Mouse (Mus musculus) embryonic facial prominence, embryonic 14.5 days (tissue): ENCODE results near the gene Gsto2. TPM values are rescaled to one million over a fixed set of nuclear protein-coding genes. Genes with fewer than 3 reads are reported as not detected.

ENCODE experiments used
- ATAC-seq: fragments of 200-750 bp; cut with Nextera tagmentation; 2 replicates; pipeline ENCODE4 v1.8.0; 2017; ENCODE audit warnings: low read depth, moderate number of reproducible peaks, moderate TSS enrichment
- DNase-seq: peaks from one replicate; pipeline ENCODE4 v3.0.0-alpha.2; 2015; ENCODE audit warnings: low spot score
- H3K27ac ChIP-seq: fragments of 300-500 bp; sonication (generic); replicated peaks from 2 replicates; pipeline ENCODE4 v1.5.1; 2014; ENCODE audit warnings: low read depth, mild to moderate bottlenecking, low read length, moderate library complexity
- H3K27me3 ChIP-seq: fragments of 300-500 bp; sonication (generic); replicated peaks from 2 replicates; pipeline ENCODE4 v1.6.1; 2014; ENCODE audit warnings: low read length; ENCODE audit not compliant: control insufficient read depth, insufficient read depth
- H3K36me3 ChIP-seq: fragments of 300-500 bp; sonication (generic); 2 replicates; pipeline ENCODE4 v1.6.1; 2014; ENCODE audit warnings: low read length, mixed read lengths; ENCODE audit not compliant: control insufficient read depth, insufficient read depth
- H3K4me1 ChIP-seq: fragments of 300-500 bp; sonication (generic); 2 replicates; pipeline ENCODE4 v1.6.1; 2014; ENCODE audit warnings: antibody characterized with exemption, low read length; ENCODE audit not compliant: control insufficient read depth, insufficient read depth
- H3K4me2 ChIP-seq: fragments of 300-500 bp; sonication (generic); 2 replicates; pipeline ENCODE4 v1.6.1; 2014; ENCODE audit warnings: low read depth, mild to moderate bottlenecking, low read length, moderate library complexity, mixed read lengths
- H3K4me3 ChIP-seq: fragments of 300-500 bp; sonication (generic); 2 replicates; pipeline ENCODE4 v1.5.1; 2014; ENCODE audit warnings: low read depth, mild to moderate bottlenecking, low read length
- H3K9ac ChIP-seq: fragments of 300-500 bp; sonication (generic); 2 replicates; pipeline ENCODE4 v1.6.1; 2014; ENCODE audit warnings: low read depth, mild to moderate bottlenecking, low read length, moderate library complexity, mixed read lengths
- H3K9me3 ChIP-seq: fragments of 300-500 bp; sonication (generic); 2 replicates; pipeline ENCODE4 v1.6.1; 2016; ENCODE audit warnings: low read length; ENCODE audit not compliant: control insufficient read depth
- WGBS: fragments of 180-500 bp; shearing (Covaris S2); extraction: QIAGEN DNeasy Blood & Tissue Kit; methylation state at CpG from one replicate; pipeline ENCODE4 v1.1.7; 2014; 5-methylcytosine and 5-hydroxymethylcytosine counted together
- polyA plus RNA-seq: library from polyadenylated mRNA; unstranded; fragments of >200 nt; fragmentation: Nextera tagmentation; extraction: Ambion mirVana; gene quantifications from 2 replicates; pipeline ENCODE4 v1.2.1, GENCODE M21; 2014

The Gsto2 gene
- polyA plus RNA-seq, 1 experiment from 2014 or later, result 0.86 TPM

- H3K36me3 ChIP-seq, result no peaks in the 10 kb centered on the region
- no peaks in the 10 kb centered on the region for H3K9me3 ChIP-seq
- no peaks in the 10 kb centered on the region for H3K27me3 ChIP-seq
- no peak overlapping the region for H3K4me3 ChIP-seq
- DNase-seq, result no peak
- no peak overlapping the region; the same call in 1 of the 2 replicates for H3K27ac ChIP-seq
- WGBS, result 82% methylated on average over 4 of the region's 4 CpGs
- H3K4me2 ChIP-seq, result no peak overlapping the region
- no peak overlapping the region for H3K9ac ChIP-seq
- ATAC-seq, result no peak
- peaks cover 22% of the 10 kb centered on the region for H3K4me1 ChIP-seq
These were observed 49.9 kb downstream of the Gsto2 start for GRCm38 (mm10) chr19:47915251-47915650.

- DNase-seq (peak; percentile 48), ATAC-seq (no peak)
- WGBS, result 27% methylated on average over 4 of the region's 4 CpGs
- peak overlapping the region; percentile 60 for H3K4me3 ChIP-seq
- peak overlapping the region; percentile 82; the same call in 1 of the 2 replicates for H3K9ac ChIP-seq
- H3K9me3 ChIP-seq, result no peaks in the 10 kb centered on the region
- H3K27me3 ChIP-seq, result no peaks in the 10 kb centered on the region
- no peaks in the 10 kb centered on the region for H3K36me3 ChIP-seq
- no peak overlapping the region for H3K27ac ChIP-seq
- peak overlapping the region; percentile 76 for H3K4me2 ChIP-seq
- H3K4me1 ChIP-seq, result peaks cover 22% of the 10 kb centered on the region
These were observed 52.1 kb downstream of the Gsto2 start for GRCm38 (mm10) chr19:47917396-47917795.

- Histone ChIP-seq H3K9me3 (no peaks in the 10 kb centered on the region), H3K27me3 (no peaks in the 10 kb centered on the region), H3K4me1 (peaks cover 22% of the 10 kb centered on the region), H3K9ac (peak overlapping the region; percentile 82), H3K4me2 (peak overlapping the region; percentile 76), H3K36me3 (no peaks in the 10 kb centered on the region), H3K4me3 (peak overlapping the region; percentile 60), H3K27ac (peak overlapping the region; percentile 89; the same call in 1 of the 2 replicates)
- WGBS, result 13% methylated on average over 9 of the region's 9 CpGs
- no peak for ATAC-seq
- no peak for DNase-seq
These were observed 52.7 kb downstream of the Gsto2 start for GRCm38 (mm10) chr19:47918016-47918415.

- Histone ChIP-seq H3K4me3 (peak overlapping the region; percentile 60), H3K9ac (peak overlapping the region; percentile 82), H3K27ac (peak overlapping the region; percentile 89), H3K27me3 (no peaks in the 10 kb centered on the region), H3K9me3 (no peaks in the 10 kb centered on the region), H3K4me1 (peaks cover 22% of the 10 kb centered on the region), H3K36me3 (no peaks in the 10 kb centered on the region), H3K4me2 (peak overlapping the region; percentile 76)
- peak; percentile 37 for DNase-seq
- WGBS, result under 1% methylated on average over 27 of the region's 29 CpGs
- ATAC-seq, result peak; percentile 16
These were observed 53.2 kb downstream of the Gsto2 start for GRCm38 (mm10) chr19:47918455-47919101.

- H3K9ac ChIP-seq, result peak within 1 kb of the TSS; percentile 82
- ATAC-seq (peak; percentile 88), DNase-seq (peak; percentile 97)
- H3K9me3 ChIP-seq, result no peaks in the 10 kb centered on the region
- peak within 1 kb of the TSS; percentile 60 for H3K4me3 ChIP-seq
- H3K4me1 ChIP-seq, result peaks cover 22% of the 10 kb centered on the region
- peak within 1 kb of the TSS; percentile 76 for H3K4me2 ChIP-seq
- under 1% methylated on average over 48 of the region's 48 CpGs for WGBS
- H3K36me3 ChIP-seq, result no peaks in the 10 kb centered on the region
- H3K27ac ChIP-seq, result peak within 1 kb of the TSS; percentile 89
- no peaks in the 10 kb centered on the region for H3K27me3 ChIP-seq
These were observed 54.0 kb downstream of the Gsto2 start, which contains the start of the genes Cfap43 and Itprip for GRCm38 (mm10) chr19:47919126-47919965. Gene Cfap43, minus strand, starts transcription at chr19:47919287. Gene Itprip, minus strand, starts transcription at chr19:47919299.

- DNase-seq (peak; percentile 71), ATAC-seq (no peak; the same call in 1 of the 2 replicates)
- Histone ChIP-seq H3K4me3 (peak overlapping the region; percentile 60), H3K27me3 (no peaks in the 10 kb centered on the region), H3K4me1 (peaks cover 22% of the 10 kb centered on the region), H3K4me2 (peak overlapping the region; percentile 76), H3K27ac (peak overlapping the region; percentile 89), H3K36me3 (no peaks in the 10 kb centered on the region), H3K9me3 (no peaks in the 10 kb centered on the region), H3K9ac (peak overlapping the region; percentile 82)
- WGBS, result 2% methylated on average over 8 of the region's 8 CpGs
These were observed 54.6 kb downstream of the Gsto2 start for GRCm38 (mm10) chr19:47919966-47920375.

- 71% methylated on average over 7 of the region's 7 CpGs for WGBS
- H3K4me2 ChIP-seq, result no peak overlapping the region
- H3K36me3 ChIP-seq, result no peaks in the 10 kb centered on the region
- no peak overlapping the region for H3K27ac ChIP-seq
- H3K27me3 ChIP-seq, result no peaks in the 10 kb centered on the region
- no peak overlapping the region for H3K9ac ChIP-seq
- H3K4me1 ChIP-seq, result no peaks in the 10 kb centered on the region
- DNase-seq (no peak), ATAC-seq (no peak)
- H3K9me3 ChIP-seq, result no peaks in the 10 kb centered on the region
- no peak overlapping the region for H3K4me3 ChIP-seq
These were observed 60.5 kb downstream of the Gsto2 start for GRCm38 (mm10) chr19:47925819-47926218.

GRCm38 (mm10) chr19:47927032-47927431 is 61.7 kb downstream of the Gsto2 start:
- Histone ChIP-seq H3K4me1 (no peaks in the 10 kb centered on the region), H3K36me3 (no peaks in the 10 kb centered on the region), H3K27me3 (no peaks in the 10 kb centered on the region), H3K9ac (no peak overlapping the region), H3K9me3 (no peaks in the 10 kb centered on the region), H3K4me2 (no peak overlapping the region), H3K27ac (no peak overlapping the region), H3K4me3 (no peak overlapping the region)
- no peak for ATAC-seq
- WGBS, result 93% methylated on average over 2 of the region's 2 CpGs
- DNase-seq, result no peak
